Mouse (Mus musculus) telencephalon, adult 2 months (tissue): ENCODE results near the gene Dscam.
A peak's percentile ranks its signal among the peaks of the same experiment; 100 is the strongest.

ENCODE experiments used
- DNase-seq: peaks from one replicate; pipeline ENCODE4 v3.0.0-alpha.2; 2011; ENCODE audit warnings: low read depth, low spot score

Dscam gene

DNA sequence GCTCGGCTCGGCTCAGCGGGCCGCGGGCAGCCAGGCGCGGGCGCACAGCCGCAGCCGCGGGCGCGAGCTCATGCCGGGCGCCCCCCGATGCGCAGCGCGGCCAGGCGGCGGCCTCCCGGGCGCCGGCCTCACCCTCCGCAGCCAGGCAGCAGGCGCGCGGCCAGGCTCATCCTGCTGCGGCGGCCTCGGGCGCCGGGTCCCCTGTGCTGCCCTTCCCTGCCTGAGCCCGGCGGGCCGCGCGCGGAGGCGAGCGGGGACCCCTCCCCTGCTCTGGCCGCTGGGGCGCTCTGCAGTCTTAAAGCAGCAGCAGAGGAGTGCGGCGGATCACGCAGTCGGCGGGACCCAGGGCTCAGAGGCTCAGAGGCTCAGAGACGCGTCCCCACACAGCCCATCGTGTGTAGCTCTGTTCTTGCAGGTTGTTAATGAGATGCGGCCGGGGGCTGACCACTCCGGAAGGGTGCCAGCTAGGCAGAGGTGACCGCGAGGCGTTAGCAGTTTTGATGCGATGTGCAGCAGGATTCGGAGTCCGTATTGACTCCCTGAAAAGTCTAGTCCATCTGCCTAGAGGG, at the start of gene Dscam:
Gene Dscam (minus strand): TSS at position 240 of the 569 bp plus-strand sequence.
- DNase-seq = no peak

GRCm38 (mm10) chr16:97219381-97219780, 48.8 kb upstream of the Dscam start:
- DNase-seq = no peak

GRCm38 (mm10) chr16:97209997-97210396, 39.4 kb upstream of the Dscam start:
- peak; percentile 70 for DNase-seq

- DNase-seq = no peak
These were observed 37.7 kb upstream of the Dscam start for GRCm38 (mm10) chr16:97208276-97208675.

DNA sequence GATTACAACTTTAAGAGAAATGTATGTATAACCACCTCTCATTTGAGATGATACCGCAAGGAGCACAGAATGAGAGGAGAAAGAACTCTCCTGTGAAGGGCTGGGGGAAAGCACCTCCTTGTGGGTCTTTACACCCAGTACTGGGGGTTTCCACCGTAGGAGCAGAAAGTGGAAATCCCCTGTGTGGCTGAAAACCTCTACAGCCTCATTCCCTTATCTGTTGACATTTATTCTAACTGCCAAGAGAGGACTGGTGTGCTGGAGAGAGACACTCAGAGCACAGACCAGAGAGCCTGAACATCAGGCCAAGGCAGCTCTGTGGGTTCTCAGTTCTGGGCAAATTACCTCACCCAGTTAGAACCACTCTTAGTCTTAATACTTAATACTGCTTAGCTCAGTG, 33.5 kb upstream of the Dscam start:
- DNase-seq = no peak

DNA sequence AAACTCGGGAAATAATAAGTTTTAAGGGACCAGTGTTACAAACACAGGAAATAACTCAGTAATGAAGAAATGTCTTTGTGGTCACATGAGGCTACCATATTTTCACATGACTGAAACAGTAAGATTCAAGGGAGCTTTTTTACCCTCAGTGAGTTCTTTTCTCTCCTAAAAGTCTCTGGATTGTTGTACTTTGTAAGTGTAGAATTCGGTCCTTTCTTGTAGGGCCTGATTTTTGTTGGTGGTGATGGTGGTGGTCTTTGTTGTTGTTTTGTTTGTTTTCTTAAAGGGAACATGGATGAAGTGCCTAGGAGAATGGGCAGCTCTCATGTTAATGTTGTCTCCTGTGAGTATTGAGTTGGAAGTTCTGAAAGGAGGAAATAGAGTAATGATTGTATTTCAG, 33.0 kb upstream of the Dscam start:
- no peak for DNase-seq

DNA sequence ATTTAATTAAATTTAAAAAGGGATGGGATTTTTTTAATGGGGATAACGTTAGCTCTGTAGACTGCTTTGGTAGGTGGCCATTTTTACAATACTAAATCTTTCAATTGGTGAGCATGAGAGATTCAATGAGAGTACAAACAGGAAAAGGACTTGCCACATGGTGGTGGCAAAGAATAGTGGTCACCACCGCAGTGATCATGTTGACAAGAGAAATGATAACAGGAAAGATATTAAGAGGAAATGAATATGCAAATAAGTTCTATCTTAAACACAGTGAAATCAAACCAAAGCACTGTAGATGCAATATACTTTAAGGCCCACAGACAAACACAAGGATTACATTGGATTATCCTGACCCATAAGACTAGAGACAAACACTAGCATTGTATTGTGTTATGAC, 24.1 kb upstream of the Dscam start:
- DNase-seq = no peak

DNA sequence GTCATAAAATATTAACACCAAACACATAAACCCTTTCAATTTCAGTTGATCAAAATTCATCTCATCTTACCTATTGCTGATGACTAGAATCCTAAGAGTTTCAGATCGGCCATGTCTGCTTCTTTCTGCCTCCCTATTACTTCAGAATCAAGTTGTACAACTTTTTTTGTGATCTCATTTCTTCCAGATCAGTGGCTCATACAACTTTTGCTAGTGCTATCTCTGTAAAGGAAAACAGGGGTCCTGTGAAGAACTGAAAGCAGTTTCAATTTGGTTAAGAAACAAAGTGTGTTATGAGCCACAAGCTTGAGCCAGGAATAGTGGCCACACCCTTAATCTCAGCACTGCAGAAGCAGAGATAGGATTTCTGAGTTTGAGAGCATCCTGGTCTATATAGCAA, 23.6 kb upstream of the Dscam start:
- DNase-seq = no peak

GRCm38 (mm10) chr16:97192296-97192695, 21.7 kb upstream of the Dscam start:
- DNase-seq = no peak

DNA sequence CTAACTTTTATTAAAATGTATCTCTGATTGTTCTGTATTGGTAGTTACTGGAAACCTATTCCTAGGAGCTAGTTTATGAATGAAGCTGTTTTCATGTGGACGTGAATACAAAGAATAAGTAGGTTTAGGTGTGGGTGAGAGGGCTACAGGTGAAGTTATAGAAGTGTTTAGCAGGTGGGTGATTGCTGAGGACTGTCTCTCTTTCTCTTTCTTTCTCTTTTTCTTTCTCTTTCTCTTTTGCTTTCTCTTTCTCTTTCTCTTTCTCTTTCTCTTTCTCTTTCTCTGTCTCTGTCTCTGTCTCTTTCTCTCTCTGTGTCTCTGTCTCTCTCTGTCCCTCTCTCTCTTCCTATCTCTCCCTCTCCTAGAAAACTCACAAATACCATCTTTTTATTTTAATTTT, 20.1 kb upstream of the Dscam start:
- DNase-seq = no peak

- DNase-seq = no peak
These were observed 948 bp upstream of the Dscam start for GRCm38 (mm10) chr16:97171500-97171899.

DNA sequence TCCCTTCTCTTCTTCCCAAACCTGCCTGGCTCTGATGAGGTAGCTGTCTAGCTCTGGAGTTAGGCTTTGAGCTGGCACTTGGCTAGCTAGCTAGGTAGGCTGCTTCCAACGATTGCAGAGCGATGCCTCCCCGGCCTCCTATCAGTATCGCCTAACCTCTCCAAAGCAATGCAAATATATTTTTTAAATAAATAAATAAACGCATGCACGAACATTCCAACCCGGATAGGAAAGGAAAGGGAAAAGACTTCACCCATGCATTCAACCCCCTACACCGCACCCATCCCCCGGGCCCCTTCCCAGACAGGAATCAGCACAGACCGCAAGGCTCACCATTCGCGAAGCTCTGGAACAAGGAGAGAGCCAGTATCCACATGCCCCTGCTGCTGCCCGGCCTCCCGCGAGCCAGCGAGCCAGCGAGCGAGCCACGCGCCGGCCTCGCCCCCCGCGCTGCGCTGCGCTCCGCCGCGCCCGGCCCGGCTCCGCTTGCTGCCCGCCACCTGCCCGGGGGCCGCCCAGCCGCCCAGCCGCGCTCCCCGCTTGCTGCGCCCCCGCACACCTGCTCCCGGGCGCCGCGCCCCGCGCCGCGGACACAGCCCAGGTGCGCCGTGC, 545 bp downstream of the Dscam start:
- DNase-seq = no peak

DNA sequence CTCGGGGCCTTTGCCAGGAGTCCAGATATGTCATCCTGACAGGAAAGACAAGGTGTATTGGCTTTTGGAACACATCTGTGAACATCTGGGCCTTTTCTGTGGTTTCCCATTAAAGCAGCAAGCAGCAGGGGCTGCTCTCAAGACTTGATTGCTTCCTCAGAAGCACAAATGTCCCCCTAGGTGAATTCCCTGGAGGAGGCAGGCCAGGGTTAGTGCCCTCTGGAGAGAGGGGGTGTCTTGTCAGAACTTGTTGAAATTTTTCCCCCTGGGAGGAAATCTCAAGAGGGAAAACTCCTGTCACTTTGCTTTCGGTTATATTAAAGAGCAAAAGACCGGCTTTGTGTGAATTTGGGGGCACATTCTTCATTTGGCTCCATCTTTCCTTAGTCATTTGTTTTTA, 1.9 kb downstream of the Dscam start:
- DNase-seq = no peak

DNA sequence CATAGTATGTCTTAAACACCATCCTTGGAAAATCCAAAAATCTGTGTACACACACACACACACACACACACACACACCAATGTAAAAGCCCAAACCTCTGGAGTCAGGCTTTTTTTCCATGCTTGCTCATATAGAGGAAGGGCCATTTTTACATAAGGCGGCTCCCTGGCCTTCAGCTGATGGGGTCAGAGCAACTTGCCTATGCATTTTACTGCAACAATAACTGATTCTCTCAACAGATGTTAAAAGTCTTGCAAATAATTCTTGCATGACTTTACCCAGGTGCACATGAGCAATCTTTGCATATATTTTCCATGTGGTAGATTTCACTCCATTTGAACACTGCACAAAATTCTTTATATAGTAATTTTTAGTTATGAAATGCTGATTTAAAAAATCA, 2.5 kb downstream of the Dscam start:
- no peak for DNase-seq

DNA sequence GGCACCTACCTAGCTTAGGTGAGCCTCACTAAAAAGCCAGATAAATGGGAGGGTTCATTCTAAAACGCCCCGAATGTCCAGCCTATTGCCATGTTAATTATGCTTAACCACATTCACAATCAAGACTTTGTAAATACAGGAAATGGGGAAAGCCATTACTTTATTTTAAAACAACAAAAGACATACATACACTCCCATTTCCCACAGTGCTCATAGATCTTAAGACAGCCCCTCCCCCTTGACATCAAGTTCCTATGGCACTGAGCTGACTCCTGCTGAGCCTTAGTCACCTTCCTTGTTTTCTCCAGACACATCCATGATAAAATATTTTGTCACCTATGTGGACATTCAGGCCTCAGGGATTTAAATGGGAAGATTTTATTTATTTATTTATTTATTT, 4.4 kb downstream of the Dscam start:
- DNase-seq = no peak

- no peak for DNase-seq
These were observed 5.0 kb downstream of the Dscam start for GRCm38 (mm10) chr16:97165444-97166121.

DNA sequence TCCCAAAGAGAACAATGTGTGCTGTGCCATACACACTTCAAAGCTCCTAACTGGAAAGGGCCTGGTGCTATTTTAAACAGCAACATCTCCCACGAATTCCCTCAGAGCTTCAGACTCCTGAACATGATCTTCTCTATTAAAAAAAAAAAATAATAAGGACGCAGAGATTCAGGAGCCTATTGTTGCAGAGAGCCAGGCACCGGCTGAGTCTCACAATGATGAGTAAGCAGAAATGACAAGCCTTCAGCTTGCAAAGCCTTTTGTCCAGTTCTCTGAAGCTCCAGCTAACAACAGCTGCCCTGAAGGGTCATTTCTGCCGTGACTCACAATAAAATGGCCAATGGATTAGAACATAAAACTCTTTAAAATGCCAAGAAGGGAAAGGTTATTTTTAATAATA, 12.3 kb downstream of the Dscam start:
- DNase-seq = no peak

DNA sequence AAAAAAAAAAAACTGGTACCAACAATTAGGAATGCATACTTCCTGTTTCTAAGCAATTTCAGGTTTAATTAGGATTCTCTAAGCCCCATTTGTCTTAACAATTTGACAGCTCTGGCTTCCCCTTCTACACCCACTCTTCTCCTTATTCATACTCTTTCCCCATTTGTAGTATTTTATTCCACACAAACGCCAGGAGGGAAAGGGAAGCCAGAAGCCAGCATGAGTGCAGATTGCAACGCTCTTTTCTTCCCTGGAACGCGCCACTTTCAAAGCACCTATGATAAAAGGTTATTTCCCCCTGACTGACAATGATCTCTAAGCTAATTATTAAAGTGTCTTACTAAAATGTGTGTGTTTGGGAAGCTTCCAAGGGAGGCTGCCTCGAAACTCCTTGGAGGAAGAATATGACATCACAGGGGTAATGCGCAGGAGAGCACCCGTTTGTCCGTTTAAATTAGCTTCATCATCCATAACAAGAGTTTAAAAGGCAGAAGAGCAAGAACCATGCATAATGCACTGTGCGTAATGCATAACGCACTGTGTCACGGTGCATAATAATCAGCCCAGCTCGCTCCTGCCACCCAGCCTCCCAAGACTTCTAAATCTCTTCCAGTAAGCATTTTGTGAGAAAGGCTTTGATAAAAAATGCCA, 25.9 kb downstream of the Dscam start:
- no peak for DNase-seq

- DNase-seq = no peak
These were observed 28.6 kb downstream of the Dscam start for GRCm38 (mm10) chr16:97141943-97142342.

DNA sequence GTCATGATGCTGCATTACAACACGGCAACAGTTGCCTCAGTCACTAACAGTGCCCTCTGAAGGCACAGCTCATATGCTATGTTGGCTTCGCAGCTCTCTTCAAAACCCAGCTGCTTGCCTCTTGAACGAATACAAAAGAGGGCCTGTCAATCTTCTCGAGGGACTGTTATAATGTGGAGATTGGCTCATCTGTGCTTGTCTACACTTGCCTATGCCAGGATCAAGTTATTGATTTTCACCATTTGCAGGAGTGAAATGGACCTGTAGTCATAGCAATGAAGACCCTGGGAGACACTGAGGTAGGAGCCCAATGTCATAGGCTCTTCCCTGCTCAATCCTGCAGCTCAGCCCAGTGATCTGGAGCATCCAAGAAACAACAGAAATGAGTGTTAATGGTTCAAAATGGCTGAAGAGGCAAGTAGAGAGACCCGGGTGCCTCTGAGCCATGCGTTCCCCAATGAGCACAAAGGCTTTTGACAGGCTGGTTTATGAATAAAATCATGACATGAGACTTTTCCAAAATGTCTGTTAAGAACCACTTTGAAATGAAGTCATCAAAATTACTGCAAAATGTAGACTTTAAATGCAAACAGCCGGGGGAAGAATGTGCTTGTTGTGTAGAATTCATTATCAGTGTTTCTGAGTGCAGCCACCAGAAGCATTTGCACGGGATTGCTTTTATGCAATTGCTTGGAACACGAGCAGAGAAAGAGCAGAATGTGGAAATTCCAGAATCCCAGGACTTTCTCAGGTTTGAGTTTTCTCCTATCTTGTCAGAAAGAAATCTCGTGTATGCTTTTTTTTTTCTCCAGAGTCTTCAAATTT, 35.3 kb downstream of the Dscam start:
- DNase-seq = peak; percentile 17

GRCm38 (mm10) chr16:97127296-97127695, 43.3 kb downstream of the Dscam start:
- DNase-seq = peak; percentile 94

- peak; percentile 61 for DNase-seq
These were observed 60.5 kb downstream of the Dscam start for GRCm38 (mm10) chr16:97110028-97110427.
